Mouse (Mus musculus) lung, postnatal 0 days (tissue): ENCODE results near the gene Ankrd6. TPM values are rescaled to one million over a fixed set of nuclear protein-coding genes. Genes with fewer than 3 reads are reported as not detected.
"Not testable (repeated sequence)": the region's sequence is repeated elsewhere in the genome, so short reads cannot be mapped to it uniquely, and the experiment has no call there.

Source experiments
- ATAC-seq: fragments of 200-750 bp; cut with Nextera tagmentation; 2 replicates; pipeline ENCODE4 v1.8.0; 2017; ENCODE audit warnings: moderate library complexity
- DNase-seq: peaks from one replicate; pipeline ENCODE4 v3.0.0-alpha.2; 2016; ENCODE audit warnings: low spot score
- H3K27ac ChIP-seq: fragments of 300-500 bp; sonication (generic); 2 replicates; pipeline ENCODE4 v1.5.1; 2014; ENCODE audit warnings: antibody characterized with exemption, mild to moderate bottlenecking, low read length, mixed read lengths
- H3K27me3 ChIP-seq: fragments of 300-500 bp; sonication (generic); replicated peaks from 2 replicates; pipeline ENCODE4 v1.6.1; 2014; ENCODE audit warnings: low read length, mixed read lengths; ENCODE audit not compliant: insufficient read depth
- H3K36me3 ChIP-seq: fragments of 300-500 bp; sonication (generic); 2 replicates; pipeline ENCODE4 v1.6.1; 2014; ENCODE audit warnings: low read length, mixed read lengths; ENCODE audit not compliant: insufficient read depth
- H3K4me1 ChIP-seq: fragments of 300-500 bp; sonication (generic); 2 replicates; pipeline ENCODE4 v1.6.1; 2014; ENCODE audit warnings: antibody characterized with exemption, low read depth, low read length, mixed read lengths; ENCODE audit not compliant: insufficient read depth
- H3K4me2 ChIP-seq: fragments of 300-500 bp; sonication (generic); replicated peaks from 2 replicates; pipeline ENCODE4 v1.6.1; 2014; ENCODE audit warnings: low read depth, mild to moderate bottlenecking, low read length, moderate library complexity, mixed read lengths
- H3K4me3 ChIP-seq: fragments of 300-500 bp; sonication (generic); 2 replicates; pipeline ENCODE4 v1.5.1; 2014; ENCODE audit warnings: low read depth, low read length
- H3K9ac ChIP-seq: fragments of 300-500 bp; sonication (generic); replicated peaks from 2 replicates; pipeline ENCODE4 v1.6.1; 2014; ENCODE audit warnings: low read depth, mild to moderate bottlenecking
- H3K9me3 ChIP-seq: fragments of 300-500 bp; sonication (generic); 2 replicates; pipeline ENCODE4 v1.6.1; 2016; ENCODE audit warnings: low read length, mixed read lengths
- CTCF ChIP-seq: IDR thresholded peaks from 2 replicates; pipeline ENCODE4 v1.5.1; 2016; ENCODE audit warnings: antibody characterized with exemption, mild to moderate bottlenecking
- EP300 ChIP-seq: IDR thresholded peaks from 2 replicates; pipeline ENCODE4 v1.6.1; 2016; ENCODE audit warnings: antibody characterized with exemption, mild to moderate bottlenecking, control low read depth
- WGBS: fragments of 180-500 bp; shearing (Covaris S2); extraction: QIAGEN DNeasy Blood & Tissue Kit; methylation state at CpG from one replicate; pipeline ENCODE4 v1.1.7; 2014; 5-methylcytosine and 5-hydroxymethylcytosine counted together
- polyA plus RNA-seq: library from polyadenylated mRNA; unstranded; fragments of >200 nt; fragmentation: Nextera tagmentation; extraction: Ambion mirVana; gene quantifications from 2 replicates; pipeline ENCODE4 v1.2.1, GENCODE M21; 2015

Ankrd6 gene
- polyA plus RNA-seq, 1 experiment from 2014 or later, result 1.2 TPM

DNA sequence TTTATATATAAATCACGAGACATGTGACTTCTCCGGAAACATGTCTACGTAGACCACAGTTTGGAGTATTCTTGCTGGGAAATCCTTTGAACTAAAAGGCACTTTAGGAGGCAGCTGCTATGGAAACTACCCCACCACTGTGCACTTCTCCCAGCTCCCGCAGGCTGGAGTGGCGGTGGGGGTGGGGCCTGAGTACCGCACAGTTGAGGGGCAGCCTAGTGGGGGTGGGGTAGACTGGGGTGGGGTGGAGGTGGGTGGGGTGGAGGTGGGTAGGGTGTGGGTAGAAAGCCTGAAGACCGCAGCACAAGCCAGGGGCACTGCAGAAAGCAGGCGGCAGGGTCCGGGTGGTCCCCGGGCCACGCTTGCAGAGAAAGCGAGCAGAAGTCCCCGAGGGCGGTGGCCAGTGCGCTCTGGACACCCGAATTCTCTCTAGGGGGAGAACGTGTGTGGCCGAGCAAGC is 32.1 kb upstream of the Ankrd6 start, which contains the start of gene Rragd:
Rragd (plus strand) TSS at position 322 of the 460 bp plus-strand sequence.
- H3K27me3 ChIP-seq, result no peaks in the 10 kb centered on the region; the same call in 1 of the 2 replicates
- DNase-seq, result peak; percentile 57
- no peaks in the 10 kb centered on the region for H3K36me3 ChIP-seq
- under 1% methylated on average over 14 of the region's 18 CpGs for WGBS
- peak within 1 kb of the TSS; percentile 32; the same call in 1 of the 2 replicates for H3K9ac ChIP-seq
- H3K9me3 ChIP-seq, result no peaks in the 10 kb centered on the region
- TF ChIP-seq CTCF, result no peak
- TF ChIP-seq EP300, result no peak
- 0 out of 2 replicates have a peak, but pooled peaks cover 3% of the 10 kb centered on the region for H3K4me1 ChIP-seq
- peak; percentile 75 for ATAC-seq
- peak within 1 kb of the TSS; percentile 100 for H3K4me2 ChIP-seq
- H3K27ac ChIP-seq, result no peak within 1 kb of the TSS
- H3K4me3 ChIP-seq, result peak within 1 kb of the TSS; percentile 62

DNA sequence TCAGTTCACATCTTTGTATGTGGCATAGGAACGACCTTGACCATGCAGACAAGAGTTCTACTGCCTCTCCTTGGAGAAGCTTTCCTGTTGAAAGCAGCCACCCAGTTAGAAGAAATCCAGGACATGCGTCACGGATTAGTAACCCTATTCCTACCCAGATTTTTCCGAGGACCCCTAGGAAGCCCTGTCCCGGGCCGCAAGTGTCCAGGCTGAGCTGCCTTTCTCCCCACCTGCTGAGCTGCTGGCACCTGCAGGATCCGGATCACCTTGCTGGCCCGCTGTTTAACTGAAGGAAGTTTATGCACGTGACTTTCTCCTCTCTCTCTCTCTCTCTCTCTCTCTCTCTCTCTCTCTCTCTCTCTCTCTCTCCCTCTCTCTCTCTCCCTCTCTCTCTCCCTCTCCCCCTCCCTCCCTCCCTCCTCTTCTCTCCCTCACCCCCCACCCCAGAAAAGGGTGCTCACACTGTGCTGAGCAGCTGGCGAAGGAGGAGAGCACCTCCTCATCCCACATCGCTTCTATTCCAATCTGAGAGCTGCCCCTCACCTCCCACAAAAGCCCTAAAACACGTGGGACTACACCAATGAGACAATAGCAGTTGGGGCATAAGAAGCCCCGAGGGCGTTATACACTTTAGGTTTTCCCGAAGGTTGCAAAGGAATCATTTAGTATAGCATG is 31.5 kb upstream of the Ankrd6 start:
- Histone ChIP-seq H3K9ac (no peak overlapping the region), H3K4me2 (peak overlapping the region; percentile 100), H3K4me3 (peak overlapping the region; percentile 62), H3K4me1 (0 out of 2 replicates have a peak, but pooled peaks cover 3% of the 10 kb centered on the region), H3K27ac (no peak overlapping the region), H3K9me3 (no peaks in the 10 kb centered on the region), H3K36me3 (no peaks in the 10 kb centered on the region), H3K27me3 (no peaks in the 10 kb centered on the region; the same call in 1 of the 2 replicates)
- DNase-seq (no peak), ATAC-seq (peak; percentile 22)
- WGBS, result 4% methylated on average over 15 of the region's 15 CpGs
- no peak for TF ChIP-seq CTCF
- TF ChIP-seq EP300, result no peak

DNA sequence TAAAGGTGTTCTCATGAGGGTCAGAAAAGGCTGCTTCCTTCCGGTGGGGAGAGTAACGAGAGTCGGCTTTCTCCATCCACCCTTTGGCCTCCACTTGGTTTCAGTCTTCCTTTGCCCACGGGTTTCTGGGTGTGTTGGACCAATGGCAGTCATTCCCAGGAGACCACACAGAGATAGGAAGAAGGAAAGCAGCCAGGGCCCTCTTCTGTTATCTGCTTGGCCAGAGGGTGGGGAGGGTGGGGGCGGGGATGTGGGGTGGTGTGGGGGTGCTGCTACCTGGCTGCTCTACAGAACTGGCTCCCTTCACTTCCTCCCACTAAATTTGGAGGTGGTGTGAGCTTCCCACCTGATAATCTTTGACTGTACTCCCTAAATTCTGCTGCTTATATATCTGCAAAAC is 31.0 kb upstream of the Ankrd6 start:
- H3K36me3 ChIP-seq, result no peaks in the 10 kb centered on the region
- H3K4me2 ChIP-seq, result no peak overlapping the region
- TF ChIP-seq CTCF (no peak), EP300 (no peak)
- H3K4me1 ChIP-seq, result 0 out of 2 replicates have a peak, but pooled peaks cover 3% of the 10 kb centered on the region
- H3K4me3 ChIP-seq, result no peak overlapping the region
- H3K27ac ChIP-seq, result no peak overlapping the region
- no peak for ATAC-seq
- DNase-seq, result no peak
- H3K9me3 ChIP-seq, result no peaks in the 10 kb centered on the region
- no peaks in the 10 kb centered on the region; the same call in 1 of the 2 replicates for H3K27me3 ChIP-seq
- no peak overlapping the region for H3K9ac ChIP-seq
- WGBS, result 20% methylated on average over 5 of the region's 5 CpGs

DNA sequence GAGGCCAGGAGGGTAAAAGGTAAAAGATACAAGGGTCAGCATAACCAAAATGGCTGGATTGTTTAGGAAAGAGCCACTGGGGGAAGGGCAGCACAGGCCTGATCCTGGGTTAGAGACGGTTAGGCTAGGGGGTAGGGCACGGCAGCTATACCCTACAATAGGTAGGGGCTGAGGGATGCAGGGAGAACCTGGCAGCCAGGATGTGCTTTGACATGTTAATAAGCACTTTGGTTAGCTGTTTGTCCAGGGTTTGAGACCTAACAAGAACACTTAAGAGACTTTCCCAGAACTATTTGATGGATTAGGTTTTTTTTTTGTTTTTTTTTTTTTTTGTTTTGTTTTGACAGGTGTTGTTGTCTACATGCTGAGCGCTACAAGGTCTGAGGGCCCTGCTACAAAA is 29.4 kb upstream of the Ankrd6 start:
- Histone ChIP-seq H3K27me3 (no peaks in the 10 kb centered on the region), H3K9ac (no peak overlapping the region), H3K9me3 (no peaks in the 10 kb centered on the region), H3K4me3 (no peak overlapping the region), H3K4me2 (no peak overlapping the region), H3K4me1 (0 out of 2 replicates have a peak, but pooled peaks cover 3% of the 10 kb centered on the region), H3K27ac (no peak overlapping the region), H3K36me3 (no peaks in the 10 kb centered on the region)
- DNase-seq, result no peak
- ATAC-seq, result no peak
- TF ChIP-seq EP300 (no peak), CTCF (no peak)
- WGBS, result 77% methylated on average over 3 of the region's 3 CpGs

DNA sequence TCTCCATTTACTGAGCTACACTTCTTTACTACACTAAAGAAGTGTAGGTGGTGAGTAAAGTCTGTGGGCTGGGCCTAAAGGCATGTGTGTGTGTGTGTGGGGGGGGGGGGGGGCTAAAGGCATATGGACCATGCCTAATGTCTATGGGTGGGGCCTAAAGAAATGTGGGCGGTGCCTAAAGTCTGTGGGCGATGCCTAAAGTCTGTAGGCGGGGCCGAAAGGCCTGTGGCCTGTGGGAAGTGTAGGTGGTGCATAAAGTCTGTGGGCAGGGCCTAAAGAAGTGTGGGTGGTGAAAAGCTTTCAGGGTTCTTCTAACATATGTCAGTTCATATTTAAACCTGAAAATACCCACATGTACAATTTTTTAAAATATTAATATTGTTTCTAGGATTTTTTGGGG is 26.7 kb upstream of the Ankrd6 start:
- ATAC-seq (no peak), DNase-seq (no peak)
- H3K27me3 ChIP-seq, result no peaks in the 10 kb centered on the region
- no peak for TF ChIP-seq CTCF
- TF ChIP-seq EP300, result no peak
- H3K36me3 ChIP-seq, result no peaks in the 10 kb centered on the region
- no peak overlapping the region for H3K9ac ChIP-seq
- no peak overlapping the region for H3K4me2 ChIP-seq
- WGBS, result 81% methylated on average over 4 of the region's 4 CpGs
- H3K4me1 ChIP-seq, result no peaks in the 10 kb centered on the region
- no peaks in the 10 kb centered on the region for H3K9me3 ChIP-seq
- no peak overlapping the region for H3K27ac ChIP-seq
- H3K4me3 ChIP-seq, result no peak overlapping the region

DNA sequence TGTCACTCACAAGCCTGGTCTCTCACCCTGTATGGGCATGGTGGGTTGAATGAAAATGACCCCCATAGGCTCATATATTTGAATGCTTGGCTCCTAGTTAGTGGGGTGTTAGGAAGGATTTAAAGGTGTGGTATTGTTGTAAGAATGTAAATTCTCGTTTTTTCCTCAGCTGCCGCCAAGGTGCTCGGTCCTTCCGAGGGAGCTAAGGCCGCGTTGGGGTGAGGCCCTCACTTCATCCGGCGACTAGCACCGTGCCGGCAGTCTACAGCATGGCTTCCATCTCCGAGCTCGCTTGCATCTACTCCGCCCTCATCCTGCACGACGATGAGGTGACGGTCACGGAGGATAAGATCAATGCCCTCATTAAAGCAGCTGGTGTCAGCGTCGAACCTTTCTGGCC is 14.0 kb upstream of the Ankrd6 start:
- not testable (repeated sequence) for H3K36me3 ChIP-seq, ATAC-seq, H3K4me2 ChIP-seq, H3K27me3 ChIP-seq, H3K4me1 ChIP-seq, H3K9me3 ChIP-seq, H3K27ac ChIP-seq, H3K4me3 ChIP-seq, H3K9ac ChIP-seq, DNase-seq
- WGBS, result 77% methylated on average over 19 of the region's 19 CpGs
